Mouse (Mus musculus) midbrain, embryonic 16.5 days (tissue): ENCODE measurements at regions not wholly inside any gene's neighbourhood (a gene's known extent, or its start where the extent isn't known, plus 50 kb on each side); places are given as distances from the start of the nearest gene placed in this dataset.

Experiments
- ATAC-seq: fragments of 200-750 bp; cut with Nextera tagmentation; 2 replicates; pipeline ENCODE4 v1.8.0; 2017; ENCODE audit warnings: moderate TSS enrichment
- H3K27ac ChIP-seq: fragments of 300-500 bp; sonication (generic); 2 replicates; pipeline ENCODE4 v1.5.1; 2014; ENCODE audit warnings: mild to moderate bottlenecking, low read length, mixed read lengths
- H3K27me3 ChIP-seq: fragments of 300-500 bp; sonication (generic); 2 replicates; pipeline ENCODE4 v1.6.1; 2014; ENCODE audit warnings: low read depth, low read length, mixed read lengths; ENCODE audit not compliant: control insufficient read depth, insufficient read depth
- H3K36me3 ChIP-seq: fragments of 300-500 bp; sonication (generic); 2 replicates; pipeline ENCODE4 v1.6.1; 2014; ENCODE audit warnings: mild to moderate bottlenecking, low read length, moderate library complexity, mixed read lengths; ENCODE audit not compliant: control insufficient read depth, insufficient read depth
- H3K4me1 ChIP-seq: fragments of 300-500 bp; sonication (generic); 2 replicates; pipeline ENCODE4 v1.6.1; 2014; ENCODE audit warnings: mild to moderate bottlenecking, low read length, mixed read lengths; ENCODE audit not compliant: control insufficient read depth, insufficient read depth
- H3K4me2 ChIP-seq: fragments of 300-500 bp; sonication (generic); 2 replicates; pipeline ENCODE4 v1.6.1; 2014; ENCODE audit warnings: mild to moderate bottlenecking, low read length, mixed read lengths
- H3K4me3 ChIP-seq: fragments of 300-500 bp; sonication (generic); 2 replicates; pipeline ENCODE4 v1.5.1; 2014; ENCODE audit warnings: low read depth, mild to moderate bottlenecking, low read length, moderate library complexity, mixed read lengths
- H3K9ac ChIP-seq: fragments of 300-500 bp; sonication (generic); 2 replicates; pipeline ENCODE4 v1.6.1; 2014; ENCODE audit warnings: low read depth, low read length, mixed read lengths
- H3K9me3 ChIP-seq: fragments of 300-500 bp; sonication (generic); replicated peaks from 2 replicates; pipeline ENCODE4 v1.6.1; 2014; ENCODE audit warnings: mild to moderate bottlenecking, low read length, mixed read lengths; ENCODE audit not compliant: control insufficient read depth, poor library complexity, severe bottlenecking
- WGBS: fragments of 180-500 bp; shearing (Covaris S2); extraction: QIAGEN DNeasy Blood & Tissue Kit; methylation state at CpG from one replicate; pipeline ENCODE4 v1.1.7; 2014; 5-methylcytosine and 5-hydroxymethylcytosine counted together

DNA sequence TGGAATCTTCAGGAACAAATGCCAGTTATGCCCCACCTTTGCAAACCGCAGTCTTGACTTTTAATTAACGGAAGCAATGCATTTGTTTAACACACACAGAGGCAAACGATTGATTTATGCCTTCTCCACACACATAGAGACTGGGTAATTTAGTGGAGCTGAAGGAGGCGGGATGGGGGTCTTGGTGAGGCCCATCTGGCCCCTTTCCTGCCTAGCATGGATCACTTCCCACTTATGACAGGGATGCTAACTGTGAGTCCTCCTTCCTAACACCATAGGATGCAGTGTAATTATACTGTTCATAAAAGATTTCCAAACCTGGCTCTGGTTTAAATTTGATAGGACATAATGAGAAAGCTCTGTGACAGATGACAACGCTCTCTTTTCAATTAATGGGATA is 101.1 kb upstream of the Map1b start:
- no peak for ATAC-seq
- Histone ChIP-seq H3K36me3 (no peaks in the 10 kb centered on the region), H3K4me1 (no peaks in the 10 kb centered on the region), H3K4me2 (no peak overlapping the region), H3K27me3 (no peaks in the 10 kb centered on the region), H3K9me3 (no peaks in the 10 kb centered on the region), H3K9ac (no peak overlapping the region), H3K4me3 (no peak overlapping the region), H3K27ac (no peak overlapping the region)
- 80% methylated on average over 5 of the region's 5 CpGs for WGBS

GRCm38 (mm10) chr13:99611715-99612494 is 95.6 kb upstream of the Map1b start:
- H3K4me1 ChIP-seq = peaks cover 15% of the 10 kb centered on the region
- H3K27ac ChIP-seq = no peak overlapping the region
- no peak overlapping the region for H3K4me2 ChIP-seq
- no peak overlapping the region for H3K9ac ChIP-seq
- H3K4me3 ChIP-seq = no peak overlapping the region
- no peak for ATAC-seq
- WGBS = 66% methylated on average over 18 of the region's 18 CpGs
- no peaks in the 10 kb centered on the region for H3K36me3 ChIP-seq
- no peaks in the 10 kb centered on the region for H3K27me3 ChIP-seq
- no peaks in the 10 kb centered on the region for H3K9me3 ChIP-seq

DNA sequence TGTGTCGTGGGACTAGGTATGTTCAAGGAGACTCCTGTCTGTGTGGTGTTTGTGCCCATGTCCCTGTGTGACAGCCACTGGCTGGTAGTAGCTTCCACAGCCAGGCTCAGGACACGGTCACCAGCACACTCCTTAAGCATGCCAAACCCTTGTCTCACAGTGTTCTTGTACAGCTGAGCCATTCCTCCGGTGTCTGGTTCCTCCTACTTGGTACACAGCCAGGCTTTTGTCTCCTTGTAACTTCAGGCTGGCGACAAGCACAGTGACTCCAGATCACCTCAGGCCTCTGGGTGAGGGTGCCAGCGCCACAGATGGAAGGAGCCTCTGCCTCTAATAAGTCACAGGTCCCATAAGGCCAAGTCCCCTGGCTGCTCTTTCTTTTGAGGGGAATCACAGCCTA is 94.2 kb upstream of the Map1b start:
- Histone ChIP-seq H3K27ac (no peak overlapping the region), H3K9ac (no peak overlapping the region), H3K27me3 (no peaks in the 10 kb centered on the region), H3K36me3 (no peaks in the 10 kb centered on the region), H3K4me1 (peaks cover 15% of the 10 kb centered on the region), H3K4me3 (no peak overlapping the region), H3K4me2 (no peak overlapping the region), H3K9me3 (no peaks in the 10 kb centered on the region)
- no peak for ATAC-seq
- WGBS = 66% methylated on average over 5 of the region's 5 CpGs

DNA sequence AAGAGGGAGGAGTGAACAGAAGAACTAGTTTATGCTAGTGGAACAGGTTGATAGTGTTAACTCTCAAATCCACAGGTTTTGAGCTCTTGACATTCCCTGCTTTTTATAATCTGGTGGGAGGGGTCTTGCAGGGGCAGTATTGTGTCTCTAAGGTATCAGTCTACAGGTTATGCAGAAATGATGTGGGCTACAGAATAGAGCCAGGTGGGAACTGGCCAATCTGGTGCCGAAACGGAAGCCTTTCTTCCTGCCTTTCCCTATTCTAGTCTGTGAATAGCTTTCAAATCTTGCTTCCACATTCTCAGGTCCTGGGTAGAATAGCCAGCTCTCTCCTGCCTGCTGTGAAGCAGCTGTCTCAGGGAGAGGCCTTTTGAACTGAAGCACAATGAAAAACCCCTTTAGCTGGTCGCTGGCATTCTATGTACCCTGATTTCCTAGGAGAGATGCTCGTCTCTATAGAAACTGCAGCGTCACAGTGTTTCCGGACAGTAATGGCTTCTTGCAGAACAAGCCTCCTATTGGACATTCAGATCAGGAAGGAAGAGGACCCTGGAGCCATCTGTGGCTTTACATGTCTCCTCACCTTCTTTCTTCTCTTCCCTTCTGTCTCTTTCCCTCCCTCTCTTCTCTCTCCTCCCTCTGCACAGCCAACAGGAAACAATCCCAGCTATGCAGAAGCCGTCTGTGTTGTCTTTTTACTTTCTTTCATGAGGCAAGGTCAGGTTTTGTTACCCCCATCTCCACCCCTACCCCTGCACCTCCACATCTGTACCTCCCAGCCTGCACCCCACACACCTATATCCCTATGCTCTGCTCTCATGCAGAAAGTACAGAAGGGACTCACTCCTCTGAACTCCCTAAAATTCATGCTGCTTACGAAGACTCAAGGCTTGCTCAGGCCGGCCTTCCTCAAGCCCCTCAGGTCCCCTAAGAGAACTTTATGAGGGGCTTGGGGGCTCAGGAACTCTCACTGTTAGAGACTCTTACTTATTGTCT is 93.1 kb upstream of the Map1b start:
- Histone ChIP-seq H3K9me3 (no peaks in the 10 kb centered on the region), H3K4me2 (peak overlapping the region; percentile 10; the same call in 1 of the 2 replicates), H3K4me3 (no peak overlapping the region), H3K9ac (no peak overlapping the region; the same call in 1 of the 2 replicates), H3K36me3 (no peaks in the 10 kb centered on the region), H3K27me3 (no peaks in the 10 kb centered on the region), H3K27ac (peak overlapping the region; percentile 71), H3K4me1 (peaks cover 15% of the 10 kb centered on the region)
- peak; percentile 80; the same call in 1 of the 2 replicates for ATAC-seq
- 15% methylated on average over 9 of the region's 9 CpGs for WGBS

DNA sequence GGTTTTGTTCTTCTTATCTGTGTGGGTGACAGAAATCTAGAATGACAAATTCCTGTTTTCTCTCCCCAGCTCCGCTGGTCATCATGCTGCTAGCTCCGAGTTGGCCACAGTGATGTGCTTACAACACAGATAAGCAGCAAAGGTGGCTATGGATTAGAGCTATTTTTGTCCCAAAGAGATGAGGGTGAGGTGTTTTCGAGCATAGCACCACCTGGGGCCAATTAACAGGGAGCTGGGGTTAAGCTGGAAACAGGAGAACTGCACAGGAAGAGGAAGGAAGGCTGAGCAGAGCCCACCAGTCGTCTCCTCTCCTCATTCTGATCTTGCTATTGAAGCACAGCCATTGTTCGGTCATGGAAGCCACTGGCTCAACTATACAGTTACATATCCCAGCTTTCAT is 92.3 kb upstream of the Map1b start:
- H3K9ac ChIP-seq = no peak overlapping the region
- no peaks in the 10 kb centered on the region for H3K27me3 ChIP-seq
- H3K4me2 ChIP-seq = no peak overlapping the region
- H3K4me1 ChIP-seq = peaks cover 15% of the 10 kb centered on the region
- peak; percentile 7; the same call in 1 of the 2 replicates for ATAC-seq
- no peaks in the 10 kb centered on the region for H3K36me3 ChIP-seq
- peak overlapping the region; percentile 71; the same call in 1 of the 2 replicates for H3K27ac ChIP-seq
- H3K4me3 ChIP-seq = no peak overlapping the region
- H3K9me3 ChIP-seq = no peaks in the 10 kb centered on the region
- 37% methylated on average over 5 of the region's 5 CpGs for WGBS

DNA sequence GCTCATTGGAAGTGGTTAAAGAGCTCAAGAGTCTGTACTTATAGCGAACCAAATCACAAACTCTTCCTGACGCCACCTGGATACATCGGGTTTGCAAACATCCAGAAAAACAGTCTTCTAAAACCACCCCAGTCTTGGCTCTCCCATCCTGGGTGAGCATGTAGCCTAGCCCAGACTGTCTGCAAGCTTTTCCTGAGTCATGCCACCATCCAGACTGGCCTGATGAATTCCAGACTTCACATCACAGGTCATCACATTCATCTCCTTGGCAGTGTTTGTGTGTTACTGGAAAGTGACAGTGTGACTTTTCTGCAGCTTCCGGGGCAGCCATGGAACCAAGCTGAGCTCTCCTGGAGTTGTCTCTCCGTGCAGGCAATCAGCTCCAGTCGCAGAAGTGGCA is 90.9 kb upstream of the Map1b start:
- H3K4me2 ChIP-seq = no peak overlapping the region
- H3K27ac ChIP-seq = no peak overlapping the region
- no peak overlapping the region for H3K4me3 ChIP-seq
- no peak for ATAC-seq
- H3K9ac ChIP-seq = no peak overlapping the region
- no peaks in the 10 kb centered on the region for H3K36me3 ChIP-seq
- H3K27me3 ChIP-seq = no peaks in the 10 kb centered on the region
- H3K9me3 ChIP-seq = no peaks in the 10 kb centered on the region
- WGBS = 93% methylated on average over 6 of the region's 6 CpGs
- H3K4me1 ChIP-seq = peaks cover 15% of the 10 kb centered on the region

DNA sequence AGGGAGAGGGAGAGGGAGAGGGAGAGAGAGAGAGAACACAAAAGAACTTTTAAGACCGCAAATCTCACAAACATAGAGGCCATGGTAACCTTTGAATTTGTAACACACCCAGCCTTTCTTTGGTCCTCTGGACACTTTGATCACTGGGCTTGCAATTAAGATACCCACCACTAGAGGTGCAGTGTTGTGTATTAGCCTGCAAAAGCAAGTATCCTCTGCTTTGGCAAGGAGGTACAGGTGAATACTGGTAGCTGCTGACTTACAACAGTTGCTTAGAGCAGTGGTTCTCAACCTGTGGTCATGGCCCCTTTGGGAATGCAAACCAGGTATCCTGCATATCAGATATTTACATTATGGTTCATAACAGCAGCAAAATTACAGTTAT is 90.3 kb upstream of the Map1b start:
- H3K9me3 ChIP-seq = no peaks in the 10 kb centered on the region
- 43% methylated on average over 1 of the region's 1 CpGs for WGBS
- no peak overlapping the region for H3K9ac ChIP-seq
- no peak overlapping the region for H3K4me3 ChIP-seq
- H3K4me2 ChIP-seq = no peak overlapping the region
- no peaks in the 10 kb centered on the region for H3K36me3 ChIP-seq
- H3K27me3 ChIP-seq = no peaks in the 10 kb centered on the region
- no peak overlapping the region for H3K27ac ChIP-seq
- no peak for ATAC-seq
- H3K4me1 ChIP-seq = peaks cover 15% of the 10 kb centered on the region

DNA sequence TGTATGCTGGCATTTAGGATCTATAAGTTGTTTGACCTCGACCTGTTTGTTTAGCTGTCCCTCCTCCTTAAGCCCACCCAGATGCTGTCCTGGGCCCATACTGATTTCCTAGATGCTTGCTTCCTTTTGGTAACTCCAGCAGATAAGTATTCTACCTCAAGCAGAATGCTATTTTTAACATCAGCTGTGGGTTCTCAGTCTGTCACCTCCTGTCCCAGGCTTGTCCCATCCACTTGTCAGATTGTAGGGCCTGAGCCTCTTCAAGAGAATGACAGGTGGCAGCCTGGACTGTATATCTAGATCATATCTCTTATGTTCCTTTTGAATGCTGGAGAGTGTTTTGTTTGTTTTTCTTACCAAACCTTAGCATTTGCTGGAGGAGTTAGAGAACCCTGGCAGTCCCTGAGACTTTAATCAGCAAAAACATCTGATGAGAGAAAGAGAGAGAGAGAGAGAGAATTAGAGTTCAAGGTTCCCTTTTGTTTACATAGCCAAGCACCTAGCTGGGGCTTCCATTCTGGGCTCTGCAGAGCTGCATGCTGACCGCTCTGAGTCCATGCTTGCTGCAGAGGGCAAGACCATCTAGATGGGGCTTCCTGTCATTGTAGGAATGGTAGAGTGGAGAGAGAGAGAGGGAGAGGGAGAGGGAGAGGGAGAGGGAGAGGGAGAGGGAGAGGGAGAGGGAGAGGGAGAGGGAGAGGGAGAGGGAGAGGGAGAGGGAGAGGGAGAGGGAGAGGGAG is 89.7 kb upstream of the Map1b start:
- H3K36me3 ChIP-seq = no peaks in the 10 kb centered on the region
- H3K4me3 ChIP-seq = no peak overlapping the region
- H3K9ac ChIP-seq = no peak overlapping the region
- no peak for ATAC-seq
- no peak overlapping the region for H3K4me2 ChIP-seq
- no peaks in the 10 kb centered on the region for H3K9me3 ChIP-seq
- H3K4me1 ChIP-seq = peaks cover 15% of the 10 kb centered on the region
- WGBS = 74% methylated on average over 2 of the region's 2 CpGs
- H3K27me3 ChIP-seq = no peaks in the 10 kb centered on the region
- no peak overlapping the region for H3K27ac ChIP-seq
